8 mouse cellular contexts compared by ENCODE assay signal in the genomic region with DNA sequence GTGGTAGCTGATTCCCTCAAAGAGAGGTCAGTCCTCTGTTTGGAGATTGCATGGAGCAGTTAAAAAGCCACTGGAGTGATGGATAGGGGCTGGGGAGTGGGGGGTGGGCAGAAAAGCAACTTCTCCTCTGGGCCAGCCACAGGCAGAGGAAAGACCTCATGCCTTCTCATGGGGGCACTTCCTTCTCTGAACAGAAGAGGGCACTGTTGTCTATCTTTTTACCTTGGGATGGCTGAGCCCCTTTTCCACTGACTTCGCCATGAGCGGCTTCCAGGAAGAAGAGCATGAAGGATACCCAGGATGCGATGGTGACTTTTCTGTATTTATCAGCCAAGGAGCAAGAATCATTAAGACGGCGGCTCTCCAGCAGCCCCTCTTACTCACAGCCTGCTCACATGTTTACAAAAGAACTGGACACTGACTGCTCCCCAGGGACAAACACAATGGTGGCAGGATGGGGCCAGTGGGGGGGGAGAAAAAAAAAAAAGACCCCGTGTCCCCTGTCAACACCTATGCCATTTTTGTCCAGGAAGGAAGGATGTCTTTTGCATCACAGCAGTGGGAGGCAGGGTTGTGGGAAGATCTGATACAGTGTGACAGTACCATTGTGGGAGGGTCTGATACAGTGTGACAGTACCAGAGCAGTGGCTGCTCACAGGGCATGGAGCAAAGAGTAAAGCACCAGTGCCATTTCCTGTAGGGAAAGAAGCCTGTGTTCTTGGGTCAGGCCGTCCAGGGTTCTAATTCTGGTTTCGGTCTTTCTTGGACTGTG. TPM values are rescaled to one million over a fixed set of nuclear protein-coding genes. Genes with fewer than 3 reads are reported as not detected.
DNase-seq lines count a peak whose midpoint lies in the region; ATAC-seq and TF ChIP-seq lines count a peak whose summit lies in the region.

No protein-coding gene starts in this region.

- peak; percentile 91 for TF ChIP-seq CTCF in midbrain, postnatal 0 days (IDR thresholded peaks at IDR 0.05)

- 13% methylated on average over 8 of the region's 8 CpGs for WGBS in embryonic facial prominence, embryonic 11.5 days
- 10% methylated on average over 8 of the region's 8 CpGs for WGBS in midbrain, postnatal 0 days

- H3K4me3 ChIP-seq in embryonic facial prominence, embryonic 11.5 days (ENCODE audit: low read depth, low read length), result no peak overlapping the region
- H3K4me3 ChIP-seq in midbrain, postnatal 0 days (ENCODE audit: low read depth, low read length), result peak overlapping the region; percentile 8; the same call in 1 of the 2 replicates

- peaks cover 4% of the 10 kb centered on the region for H3K27me3 ChIP-seq in embryonic facial prominence, embryonic 11.5 days (ENCODE audit: control insufficient read depth, insufficient read depth, low read length)
- H3K27me3 ChIP-seq in midbrain, postnatal 0 days (ENCODE audit: insufficient read depth, low read length), result no peaks in the 10 kb centered on the region

- no peaks in the 10 kb centered on the region for H3K9me3 ChIP-seq in embryonic facial prominence, embryonic 11.5 days (replicated peaks; ENCODE audit: control insufficient read depth, low read length)
- no peaks in the 10 kb centered on the region for H3K9me3 ChIP-seq in midbrain, postnatal 0 days (ENCODE audit: low read length)

- no peak overlapping the region for H3K27ac ChIP-seq in embryonic facial prominence, embryonic 11.5 days (replicated peaks; ENCODE audit: low read depth, low read length)
- no peak overlapping the region; the same call in 1 of the 2 replicates for H3K27ac ChIP-seq in midbrain, postnatal 0 days (ENCODE audit: low read depth, low read length)

- peak; percentile 31; the same call in 1 of the 2 replicates for ATAC-seq in embryonic facial prominence, embryonic 11.5 days (replicated peaks; ENCODE audit: insufficient number of reproducible peaks, low FRiP score, low TSS enrichment, low read depth)
- peak; percentile 53; the same call in 1 of the 2 replicates for ATAC-seq in midbrain, postnatal 0 days (ENCODE audit: low FRiP score)

- H3K4me1 ChIP-seq in embryonic facial prominence, embryonic 11.5 days (ENCODE audit: control insufficient read depth, insufficient read depth, low read length), result no peaks in the 10 kb centered on the region
- peaks cover 5% of the 10 kb centered on the region for H3K4me1 ChIP-seq in midbrain, postnatal 0 days (ENCODE audit: insufficient read depth, low read length)

- H3K9ac ChIP-seq in embryonic facial prominence, embryonic 11.5 days (replicated peaks; ENCODE audit: low read length), result 0 out of 2 replicates have a peak overlapping the region, but pooled peaks have one; percentile 18
- H3K9ac ChIP-seq in midbrain, postnatal 0 days (replicated peaks; ENCODE audit: low read length, poor library complexity, severe bottlenecking), result 0 out of 2 replicates have a peak overlapping the region, but pooled peaks have one; percentile 19

- no peaks in the 10 kb centered on the region for H3K36me3 ChIP-seq in embryonic facial prominence, embryonic 11.5 days (replicated peaks; ENCODE audit: control insufficient read depth, insufficient read depth, low read depth, low read length)
- no peaks in the 10 kb centered on the region for H3K36me3 ChIP-seq in midbrain, postnatal 0 days (ENCODE audit: insufficient read depth, low read length)

- H3K4me2 ChIP-seq in embryonic facial prominence, embryonic 11.5 days (ENCODE audit: low read depth, low read length), result peak overlapping the region; percentile 27; the same call in 1 of the 2 replicates
- H3K4me2 ChIP-seq in midbrain, postnatal 0 days (ENCODE audit: low read depth, low read length, poor library complexity, severe bottlenecking), result peak overlapping the region; percentile 39

- DNase-seq in 416B (ENCODE audit: low read depth) (peak; percentile 82), liver (peak; percentile 60)
- peak; percentile 70 to 82 for DNase-seq in adrenal gland, postnatal 36 days
- DNase-seq in embryonic facial prominence, embryonic 11.5 days (ENCODE audit: low spot score), result peak; percentile 88
- peak; percentile 62 to 81 for DNase-seq in heart, adult 9 months (ENCODE audit: low spot score in 2 of 2)
- DNase-seq in kidney, adult 9 months, result peak; percentile 86
- peak; percentile 86 for DNase-seq in midbrain, postnatal 0 days (ENCODE audit: low spot score)
- DNase-seq in spleen, postnatal 36 days (ENCODE audit: low spot score in 2 of 2), result peak; percentile 67 to 72

RNA-seq across cellular contexts. Expression of a gene that starts 4.1 kb away (rescaled TPM):
- 10 to 100 TPM; 46.5 to 60.7 TPM for total RNA-seq in adrenal gland, postnatal 36 days (2021)
- 20.0 and 23.6 TPM in 2 replicates for polyA plus RNA-seq in embryonic facial prominence, embryonic 11.5 days (2014; fragmentation: Nextera tagmentation; extraction: Ambion mirVana)
- 54.7 and 68.8 TPM in 2 replicates for total RNA-seq in midbrain, postnatal 0 days (2014; rRNA removed)
- 65.3 and 76.0 TPM in 2 replicates for polyA plus RNA-seq in midbrain, postnatal 0 days (2015; fragmentation: Nextera tagmentation; extraction: Ambion mirVana)

RNA-seq across cellular contexts. Expression of a gene that starts 25.2 kb away (rescaled TPM):
- 1 to 10 TPM; 5.6 to 7.7 TPM for total RNA-seq in adrenal gland, postnatal 36 days (2021)
- 0.79 and 1.4 TPM in 2 replicates for polyA plus RNA-seq in embryonic facial prominence, embryonic 11.5 days (2014; fragmentation: Nextera tagmentation; extraction: Ambion mirVana)
- total RNA-seq in midbrain, postnatal 0 days (2014; rRNA removed), result 0.33 and 0.71 TPM in 2 replicates
- 0.96 and 1.4 TPM in 2 replicates for polyA plus RNA-seq in midbrain, postnatal 0 days (2015; fragmentation: Nextera tagmentation; extraction: Ambion mirVana)

RNA-seq across cellular contexts. Expression of a gene that starts 42.8 kb away (rescaled TPM):
- 1,000 to 10,000 TPM; 1,688 to 2,194 TPM for total RNA-seq in adrenal gland, postnatal 36 days (2021)
- 200 and 210 TPM in 2 replicates for polyA plus RNA-seq in embryonic facial prominence, embryonic 11.5 days (2014; fragmentation: Nextera tagmentation; extraction: Ambion mirVana)
- total RNA-seq in midbrain, postnatal 0 days (2014; rRNA removed), result 207 and 228 TPM in 2 replicates
- polyA plus RNA-seq in midbrain, postnatal 0 days (2015; fragmentation: Nextera tagmentation; extraction: Ambion mirVana), result 116 and 120 TPM in 2 replicates

RNA-seq across cellular contexts. Expression of a gene that starts 48.4 kb away (rescaled TPM):
- total RNA-seq in adrenal gland, postnatal 36 days (2021), result 10 to 100 TPM; 32.9 to 43.6 TPM
- polyA plus RNA-seq in embryonic facial prominence, embryonic 11.5 days (2014; fragmentation: Nextera tagmentation; extraction: Ambion mirVana), result 79.5 and 93.0 TPM in 2 replicates
- 106 and 125 TPM in 2 replicates for total RNA-seq in midbrain, postnatal 0 days (2014; rRNA removed)
- polyA plus RNA-seq in midbrain, postnatal 0 days (2015; fragmentation: Nextera tagmentation; extraction: Ambion mirVana), result 80.9 and 89.3 TPM in 2 replicates

RNA-seq across cellular contexts. Expression of a gene that starts 49.4 kb away (rescaled TPM):
- 100 to 1,000 TPM; 207 to 222 TPM for total RNA-seq in adrenal gland, postnatal 36 days (2021)
- 80.0 and 83.9 TPM in 2 replicates for polyA plus RNA-seq in embryonic facial prominence, embryonic 11.5 days (2014; fragmentation: Nextera tagmentation; extraction: Ambion mirVana)
- total RNA-seq in midbrain, postnatal 0 days (2014; rRNA removed), result 67.1 and 75.9 TPM in 2 replicates
- polyA plus RNA-seq in midbrain, postnatal 0 days (2015; fragmentation: Nextera tagmentation; extraction: Ambion mirVana), result 228 and 234 TPM in 2 replicates
